Mouse (Mus musculus) kidney, adult 2 months (tissue): ENCODE data around the gene Dnah14. TPM values are rescaled to one million over a fixed set of nuclear protein-coding genes. Genes with fewer than 3 reads are reported as not detected.

ENCODE experiments used
- DNase-seq: peaks from one replicate; pipeline ENCODE4 v3.0.0; 2021
- H3K27ac ChIP-seq: fragments of 200-500 bp; 2 replicates; pipeline ENCODE4 v1.5.1; 2012; ENCODE audit warnings: low read depth, low read length, control low read depth, inconsistent platforms; ENCODE audit not compliant: insufficient read depth
- H3K27me3 ChIP-seq: fragments of 200-500 bp; replicated peaks from 2 replicates; pipeline ENCODE4 v1.6.1; 2012; ENCODE audit warnings: mild to moderate bottlenecking, moderate library complexity, low read length, inconsistent platforms; ENCODE audit not compliant: control insufficient read depth, insufficient read depth
- H3K36me3 ChIP-seq: fragments of 200-500 bp; 2 replicates; pipeline ENCODE4 v1.6.1; 2012; ENCODE audit warnings: mild to moderate bottlenecking, moderate library complexity, low read length, inconsistent platforms; ENCODE audit not compliant: control insufficient read depth, insufficient read depth
- H3K4me1 ChIP-seq: fragments of 200-500 bp; 2 replicates; pipeline ENCODE4 v1.6.1; 2011; ENCODE audit warnings: low read length; ENCODE audit not compliant: control insufficient read depth, insufficient read depth
- H3K4me3 ChIP-seq: fragments of 200-500 bp; 2 replicates; pipeline ENCODE4 v1.5.1; 2011; ENCODE audit warnings: mild to moderate bottlenecking, low read depth, low read length, control low read depth; ENCODE audit not compliant: insufficient read depth
- CTCF ChIP-seq: fragments of 200-500 bp; conservative IDR thresholded peaks from 2 replicates; pipeline ENCODE4 v1.5.1; 2011; ENCODE audit warnings: low read depth, mild to moderate bottlenecking, control low read depth, low read length, moderate library complexity, mixed read lengths; ENCODE audit not compliant: insufficient read depth, insufficient read length
- POLR2A ChIP-seq: fragments of 200-500 bp; IDR thresholded peaks from one replicate; pipeline ENCODE4 v1.6.1; 2011; ENCODE audit warnings: low read depth, low read length, control low read depth
- WGBS: fragments of 180-500 bp; shearing (Covaris S2); methylation state at CpG from one replicate; pipeline ENCODE4 v1.1.7; 2018; 5-methylcytosine and 5-hydroxymethylcytosine counted together
- polyA plus RNA-seq: library from polyadenylated mRNA; depleted of rRNA; stranded (reverse); fragments of >200 nt; gene quantifications from 2 replicates; pipeline ENCODE4 v1.2.3, GENCODE M21; 2012; rRNA removed

The Dnah14 gene
- polyA plus RNA-seq, 1 experiment = not detected

- 92% methylated on average over 2 of the region's 2 CpGs for WGBS
- H3K27me3 ChIP-seq = no peaks in the 10 kb centered on the region
- DNase-seq = no peak
- no peak overlapping the region for H3K27ac ChIP-seq
- H3K4me3 ChIP-seq = no peak overlapping the region
- no peaks in the 10 kb centered on the region for H3K36me3 ChIP-seq
- H3K4me1 ChIP-seq = no peaks in the 10 kb centered on the region
- TF ChIP-seq POLR2A = no peak
- TF ChIP-seq CTCF = no peak
Observed at GRCm38 (mm10) chr1:181854829-181855228, 278.5 kb downstream of the Dnah14 start.

- Histone ChIP-seq H3K36me3 (no peaks in the 10 kb centered on the region), H3K27ac (no peak overlapping the region), H3K4me3 (no peak overlapping the region), H3K4me1 (no peaks in the 10 kb centered on the region), H3K27me3 (no peaks in the 10 kb centered on the region)
- no peak for TF ChIP-seq POLR2A
- no peak for TF ChIP-seq CTCF
- DNase-seq = peak; percentile 52
- 86% methylated on average over 2 of the region's 2 CpGs for WGBS
Observed at GRCm38 (mm10) chr1:181856329-181856728, 280.0 kb downstream of the Dnah14 start.

- no peaks in the 10 kb centered on the region for H3K27me3 ChIP-seq
- no peaks in the 10 kb centered on the region for H3K4me1 ChIP-seq
- WGBS = 26% methylated on average over 5 of the region's 5 CpGs
- no peak for TF ChIP-seq CTCF
- TF ChIP-seq POLR2A = no peak
- H3K27ac ChIP-seq = peak overlapping the region; percentile 33
- H3K36me3 ChIP-seq = no peaks in the 10 kb centered on the region
- peak; percentile 93 for DNase-seq
- no peak overlapping the region for H3K4me3 ChIP-seq
Observed at GRCm38 (mm10) chr1:181860659-181861058, 284.3 kb downstream of the Dnah14 start.

GRCm38 (mm10) chr1:181861181-181861902 is 285.0 kb downstream of the Dnah14 start:
- Histone ChIP-seq H3K27me3 (no peaks in the 10 kb centered on the region), H3K36me3 (no peaks in the 10 kb centered on the region), H3K27ac (no peak overlapping the region; the same call in 1 of the 2 replicates), H3K4me3 (no peak overlapping the region), H3K4me1 (no peaks in the 10 kb centered on the region)
- no peak for DNase-seq
- no peak for TF ChIP-seq CTCF
- no peak for TF ChIP-seq POLR2A
- 79% methylated on average over 2 of the region's 2 CpGs for WGBS

GRCm38 (mm10) chr1:181862676-181863374 is 286.5 kb downstream of the Dnah14 start:
- Histone ChIP-seq H3K36me3 (no peaks in the 10 kb centered on the region), H3K27me3 (no peaks in the 10 kb centered on the region), H3K27ac (no peak overlapping the region), H3K4me1 (no peaks in the 10 kb centered on the region), H3K4me3 (no peak overlapping the region)
- TF ChIP-seq POLR2A (no peak), CTCF (no peak)
- WGBS = 69% methylated on average over 16 of the region's 16 CpGs
- peak; percentile 79 for DNase-seq

GRCm38 (mm10) chr1:181863431-181863830 is 287.1 kb downstream of the Dnah14 start:
- no peaks in the 10 kb centered on the region for H3K36me3 ChIP-seq
- DNase-seq = no peak
- no peak for TF ChIP-seq CTCF
- TF ChIP-seq POLR2A = no peak
- no peak overlapping the region for H3K4me3 ChIP-seq
- no peaks in the 10 kb centered on the region for H3K4me1 ChIP-seq
- WGBS = 58% methylated on average over 8 of the region's 8 CpGs
- no peak overlapping the region for H3K27ac ChIP-seq
- no peaks in the 10 kb centered on the region for H3K27me3 ChIP-seq

Other genes with a start within 250 kb of the Dnah14 start
- gene Cnih3, start 223.9 kb upstream of the Dnah14 start, polyA plus RNA-seq = not detected in 2 replicates
- gene Ccdc121, start 65.1 kb upstream of the Dnah14 start, polyA plus RNA-seq = not detected in 2 replicates